Mouse (Mus musculus) CD4-positive, CD25-positive, alpha-beta regulatory T cell, adult 9 weeks (primary cell): ENCODE data around the gene Tpm3. TPM values are rescaled to one million over a fixed set of nuclear protein-coding genes. Genes with fewer than 3 reads are reported as not detected.

ENCODE experiments used
- polyA plus RNA-seq: library from polyadenylated mRNA; unstranded; fragments of 100-300 nt; shearing (Covaris generic); gene quantifications from one replicate; pipeline ENCODE4 v1.2.1, GENCODE M21; 2017

The Tpm3 gene
- polyA plus RNA-seq: 1,011 TPM

DNA sequence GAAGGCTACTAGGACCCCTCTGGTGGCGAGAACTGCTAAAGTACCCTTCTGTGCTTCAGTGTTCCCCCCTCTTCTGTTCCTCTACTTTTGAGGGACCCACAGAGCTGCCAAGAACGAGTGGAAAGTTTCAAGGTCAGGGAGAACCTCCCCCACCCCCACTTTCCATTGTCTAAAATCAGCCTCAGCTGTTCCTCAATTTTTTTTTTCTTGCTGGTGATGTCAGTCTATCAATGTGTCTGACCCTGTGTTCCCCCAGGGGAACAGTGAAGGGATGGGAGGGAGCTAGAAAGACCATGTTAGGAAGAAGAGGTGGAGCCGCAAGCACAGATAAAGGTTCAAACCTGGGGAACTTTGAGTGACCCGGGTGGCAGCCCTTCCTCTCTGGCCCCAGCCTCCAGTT, at the start of gene Tpm3:
Gene Tpm3, plus strand, starts transcription at position 356 of the 400 bp plus-strand sequence.

DNA sequence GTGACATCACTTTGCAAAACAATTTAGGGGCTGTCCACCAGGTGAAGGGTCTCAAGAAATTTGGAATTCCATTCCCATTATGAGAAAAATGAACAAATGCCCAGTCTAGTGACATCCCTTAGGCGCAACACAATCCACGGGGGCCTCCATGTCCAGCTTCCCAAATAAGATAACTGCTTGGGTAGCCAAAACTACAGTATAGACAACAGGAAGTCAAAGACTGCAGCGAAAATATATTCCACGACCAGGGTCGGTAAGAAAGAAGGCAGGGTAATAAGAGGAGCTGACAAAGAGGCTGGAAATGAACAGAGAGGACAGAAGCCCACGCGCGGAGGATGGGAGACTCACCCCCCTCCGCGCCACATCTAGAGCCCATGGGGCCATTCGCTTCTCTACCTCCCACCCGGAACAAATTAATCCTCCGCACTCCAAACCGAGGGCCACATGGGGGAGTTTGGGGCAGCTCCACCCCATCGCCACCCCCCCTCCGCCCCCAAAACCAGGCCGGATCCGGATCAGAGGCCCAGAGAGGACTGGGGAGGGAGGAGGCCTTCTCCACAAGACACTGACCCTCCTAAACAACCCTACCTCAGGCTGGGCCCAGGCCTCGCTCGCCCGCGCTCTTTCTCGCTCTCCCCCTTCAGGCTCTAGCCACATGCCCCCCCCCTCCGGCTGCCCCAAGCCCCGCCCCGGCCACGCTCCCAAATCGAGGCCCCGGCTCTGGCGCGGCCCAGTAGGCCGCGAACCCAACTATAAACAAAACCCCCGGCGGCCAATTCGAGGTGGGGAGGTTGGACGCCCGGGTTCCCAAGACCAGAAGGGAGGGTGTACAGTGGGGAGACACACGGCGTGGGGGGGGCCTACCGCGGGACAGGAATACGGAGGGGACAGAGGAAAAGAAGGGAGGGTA, 20.8 kb upstream of the Tpm3 start, which contains the start of gene 4933434E20Rik:
Gene 4933434E20Rik, plus strand, starts transcription at position 196 of the 910 bp plus-strand sequence.

DNA sequence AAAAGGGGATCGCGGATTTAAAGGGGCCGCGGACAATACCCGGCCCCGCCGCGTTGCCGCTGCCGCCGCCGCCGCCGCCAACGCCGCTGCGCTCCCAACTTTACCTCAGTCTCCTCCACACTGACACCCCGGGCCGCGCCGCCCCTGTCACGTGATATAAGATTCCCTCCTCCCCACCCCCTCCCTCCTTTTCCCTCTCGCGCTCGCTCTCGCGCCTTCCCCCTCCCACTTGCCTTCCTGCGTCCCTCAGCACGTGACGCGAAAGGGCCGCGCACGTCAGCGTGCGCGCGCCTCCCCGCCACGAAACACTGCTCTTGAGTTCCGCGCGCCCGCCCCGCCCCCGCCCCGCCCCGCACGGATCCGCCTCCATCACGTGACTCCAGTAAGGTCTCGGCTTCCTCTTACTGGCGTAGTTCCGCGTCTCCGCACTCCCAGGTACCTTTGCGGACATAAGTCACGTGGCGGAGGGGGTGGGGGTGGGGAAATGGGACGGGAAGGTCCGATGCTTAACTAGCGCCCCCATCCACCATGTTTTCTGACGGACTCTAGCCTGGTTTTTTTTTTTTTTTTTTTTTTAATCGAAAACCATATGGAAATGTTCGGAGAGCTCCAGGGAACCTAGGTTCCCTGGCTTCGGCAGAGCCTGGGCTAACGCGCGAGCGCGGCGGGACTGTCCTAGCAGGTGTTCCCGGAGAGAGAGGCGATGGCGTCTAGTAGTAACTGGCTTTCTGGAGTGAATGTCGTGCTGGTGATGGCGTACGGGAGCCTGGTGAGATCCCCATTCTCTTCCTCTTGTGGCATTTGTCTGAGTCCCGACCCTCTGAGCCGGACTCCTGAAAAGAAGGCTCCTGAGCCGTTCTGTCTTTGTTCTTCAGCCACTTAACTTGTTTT, 19.9 kb upstream of the Tpm3 start, which contains the start of gene Ubap2l:
Gene Ubap2l, minus strand, starts transcription at position 278 of the 891 bp plus-strand sequence.

DNA sequence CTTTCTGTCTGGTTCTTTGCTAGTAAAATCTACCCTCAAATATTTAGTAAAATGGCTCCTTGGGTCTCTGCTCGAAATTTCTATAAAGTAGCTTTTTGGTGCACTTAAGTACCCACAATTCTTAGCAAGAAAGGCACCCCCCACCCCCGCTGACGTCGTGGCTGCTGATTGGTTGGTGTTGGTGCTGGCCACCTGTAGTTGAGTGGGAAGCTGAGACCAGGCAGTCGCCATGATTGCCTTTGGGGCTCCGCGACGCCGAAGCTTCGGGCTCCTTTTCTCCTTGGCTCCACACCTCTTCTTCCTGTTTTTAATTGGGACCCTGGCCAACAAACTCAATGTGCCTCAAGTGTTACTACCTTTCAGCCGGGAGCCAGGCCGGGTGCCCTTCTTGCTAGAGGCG, 31.5 kb downstream of the Tpm3 start, which contains the start of gene Nup210l:
Gene Nup210l, plus strand, starts transcription at position 195 of the 400 bp plus-strand sequence.

Other genes with a start within 250 kb of the Tpm3 start
- gene She, start 241.3 kb upstream of the Tpm3 start, polyA plus RNA-seq: 8.3 TPM
- gene Il6ra, start 159.5 kb upstream of the Tpm3 start, polyA plus RNA-seq: 16.8 TPM
- 28.4 TPM for gene Atp8b2, start 109.1 kb upstream of the Tpm3 start, polyA plus RNA-seq
- 116 TPM for gene Hax1, start 73.9 kb upstream of the Tpm3 start, polyA plus RNA-seq
- gene 4933434E20Rik, start 21.0 kb upstream of the Tpm3 start, polyA plus RNA-seq: 171 TPM
- gene Ubap2l, start 20.0 kb upstream of the Tpm3 start, polyA plus RNA-seq: 266 TPM
- 0.74 TPM for gene Nup210l, start 31.5 kb downstream of the Tpm3 start, polyA plus RNA-seq
- gene Rps27, start 141.0 kb downstream of the Tpm3 start, polyA plus RNA-seq: 3,559 TPM
- gene Rab13, start 141.0 kb downstream of the Tpm3 start, polyA plus RNA-seq: 0.31 TPM
- gene Jtb, start 158.9 kb downstream of the Tpm3 start, polyA plus RNA-seq: 220 TPM
- gene Creb3l4, start 170.9 kb downstream of the Tpm3 start, polyA plus RNA-seq: 0.17 TPM
- gene Slc39a1, start 175.5 kb downstream of the Tpm3 start, polyA plus RNA-seq: 3.7 TPM
- gene Crtc2, start 181.5 kb downstream of the Tpm3 start, polyA plus RNA-seq: 76.0 TPM
- gene Dennd4b, start 192.5 kb downstream of the Tpm3 start, polyA plus RNA-seq: 44.5 TPM
- 13.5 TPM for gene Gatad2b, start 220.5 kb downstream of the Tpm3 start, polyA plus RNA-seq